Mouse (Mus musculus): ENCODE measurements around the gene Crkl. TPM values are rescaled to one million over a fixed set of nuclear protein-coding genes. Genes with fewer than 3 reads are reported as not detected.
A peak's percentile ranks its signal among the peaks of the same experiment; 100 is the strongest.

The Crkl gene
- total and polyA plus RNA-seq, 2 experiments from 2014 or later = 55.4 to 60.5 TPM

- peaks cover 42% of the 10 kb centered on the region for H3K36me3 ChIP-seq (ENCODE audit: insufficient read depth)
- WGBS = 32% methylated on average over 3 of the region's 3 CpGs
- ATAC-seq = no peak
Measured at GRCm38 (mm10) chr16:17486505-17486904, 34.7 kb downstream of the Crkl start.

GRCm38 (mm10) chr16:17488478-17489468, 37.0 kb downstream of the Crkl start:
- Histone ChIP-seq H3K36me3 (ENCODE audit: insufficient read depth) (peaks cover 30% of the 10 kb centered on the region), H3K9ac (no peak overlapping the region; the same call in 1 of the 2 replicates), H3K4me2 (ENCODE audit: low read depth) (peak overlapping the region; percentile 81), H3K9me3 (ENCODE audit: low read length) (no peaks in the 10 kb centered on the region), H3K4me1 (ENCODE audit: insufficient read depth) (no peaks in the 10 kb centered on the region), H3K4me3 (ENCODE audit: low read depth, low read length) (peak overlapping the region; percentile 39), H3K27me3 (ENCODE audit: insufficient read depth, low read length) (no peaks in the 10 kb centered on the region), H3K27ac (ENCODE audit: low read depth, low read length) (no peak overlapping the region)
- ATAC-seq (0 out of 2 replicates have a peak, but pooled peaks have one; percentile 12), DNase-seq (no peak)
- TF ChIP-seq CTCF (IDR thresholded peaks at IDR 0.05; ENCODE audit: low read depth) = peak; percentile 52
- 43% methylated on average over 14 of the region's 14 CpGs for WGBS

More at GRCm38 (mm10) chr16:17486505-17486904, 34.7 kb downstream of the Crkl start:
- DNase-seq = peak; percentile 19
- Histone ChIP-seq H3K4me1 (ENCODE audit: insufficient read depth) (no peaks in the 10 kb centered on the region), H3K4me2 (ENCODE audit: low read depth) (no peak overlapping the region), H3K27ac (ENCODE audit: low read depth, low read length) (no peak overlapping the region), H3K27me3 (ENCODE audit: insufficient read depth, low read length) (no peaks in the 10 kb centered on the region), H3K4me3 (ENCODE audit: low read depth, low read length) (no peak overlapping the region), H3K9me3 (ENCODE audit: low read length) (no peaks in the 10 kb centered on the region), H3K9ac (no peak overlapping the region)
- TF ChIP-seq CTCF (IDR thresholded peaks at IDR 0.05; ENCODE audit: low read depth) = no peak

- Histone ChIP-seq H3K4me1 (ENCODE audit: insufficient read depth) (no peaks in the 10 kb centered on the region), H3K36me3 (ENCODE audit: insufficient read depth) (peaks cover 23% of the 10 kb centered on the region), H3K27ac (ENCODE audit: low read depth, low read length) (no peak within 1 kb of the TSS), H3K9me3 (ENCODE audit: low read length) (no peaks in the 10 kb centered on the region), H3K9ac (peak within 1 kb of the TSS; percentile 35), H3K4me2 (ENCODE audit: low read depth) (peak within 1 kb of the TSS; percentile 81), H3K27me3 (ENCODE audit: insufficient read depth, low read length) (no peaks in the 10 kb centered on the region), H3K4me3 (ENCODE audit: low read depth, low read length) (peak within 1 kb of the TSS; percentile 39)
- WGBS = 2% methylated on average over 37 of the region's 47 CpGs
- peak; percentile 47 for ATAC-seq
- no peak for TF ChIP-seq CTCF (IDR thresholded peaks at IDR 0.05; ENCODE audit: low read depth)
- no peak for DNase-seq
Measured at GRCm38 (mm10) chr16:17489469-17490111, 37.8 kb downstream of the Crkl start, which contains the start of gene Aifm3. Gene Aifm3, plus strand, starts transcription at chr16:17489611.

GRCm38 (mm10) chr16:17491154-17491553, 39.4 kb downstream of the Crkl start:
- DNase-seq = no peak
- WGBS = 83% methylated on average over 5 of the region's 5 CpGs

GRCm38 (mm10) chr16:17491896-17492561, 40.2 kb downstream of the Crkl start:
- Histone ChIP-seq H3K9me3 (ENCODE audit: low read length) (no peaks in the 10 kb centered on the region), H3K4me3 (ENCODE audit: low read depth, low read length) (no peak overlapping the region), H3K4me2 (ENCODE audit: low read depth) (no peak overlapping the region), H3K27ac (ENCODE audit: low read depth, low read length) (no peak overlapping the region), H3K27me3 (ENCODE audit: insufficient read depth, low read length) (no peaks in the 10 kb centered on the region), H3K4me1 (ENCODE audit: insufficient read depth) (peaks cover 4% of the 10 kb centered on the region; the same call in 1 of the 2 replicates), H3K36me3 (ENCODE audit: insufficient read depth) (peaks cover 7% of the 10 kb centered on the region; the same call in 1 of the 2 replicates), H3K9ac (no peak overlapping the region)
- 64% methylated on average over 5 of the region's 5 CpGs for WGBS
- TF ChIP-seq CTCF (IDR thresholded peaks at IDR 0.05; ENCODE audit: low read depth) = no peak
- no peak for DNase-seq
- no peak for ATAC-seq

More at GRCm38 (mm10) chr16:17491154-17491553, 39.4 kb downstream of the Crkl start:
- no peak for TF ChIP-seq CTCF (IDR thresholded peaks at IDR 0.05; ENCODE audit: low read depth)
- no peak overlapping the region for H3K27ac ChIP-seq (ENCODE audit: low read depth, low read length)
- no peak overlapping the region for H3K4me2 ChIP-seq (ENCODE audit: low read depth)
- H3K4me3 ChIP-seq (ENCODE audit: low read depth, low read length) = no peak overlapping the region
- no peaks in the 10 kb centered on the region for H3K9me3 ChIP-seq (ENCODE audit: low read length)
- no peaks in the 10 kb centered on the region for H3K27me3 ChIP-seq (ENCODE audit: insufficient read depth, low read length)
- peaks cover 11% of the 10 kb centered on the region for H3K36me3 ChIP-seq (ENCODE audit: insufficient read depth)
- H3K4me1 ChIP-seq (ENCODE audit: insufficient read depth) = no peaks in the 10 kb centered on the region
- no peak overlapping the region for H3K9ac ChIP-seq
- ATAC-seq = peak; percentile 18; the same call in 1 of the 2 replicates

- Histone ChIP-seq H3K9me3 (ENCODE audit: low read length) (no peaks in the 10 kb centered on the region), H3K4me1 (ENCODE audit: insufficient read depth) (peaks cover 4% of the 10 kb centered on the region; the same call in 1 of the 2 replicates), H3K4me2 (ENCODE audit: low read depth) (no peak overlapping the region), H3K4me3 (ENCODE audit: low read depth, low read length) (no peak overlapping the region), H3K27me3 (ENCODE audit: insufficient read depth, low read length) (no peaks in the 10 kb centered on the region), H3K27ac (ENCODE audit: low read depth, low read length) (peak overlapping the region; percentile 72), H3K9ac (no peak overlapping the region), H3K36me3 (ENCODE audit: insufficient read depth) (no peaks in the 10 kb centered on the region)
- TF ChIP-seq CTCF (IDR thresholded peaks at IDR 0.05; ENCODE audit: low read depth) = no peak
- DNase-seq (peak; percentile 89), ATAC-seq (peak; percentile 72)
- 37% methylated on average over 2 of the region's 2 CpGs for WGBS
Measured at GRCm38 (mm10) chr16:17496499-17497305, 44.9 kb downstream of the Crkl start.

Measured in forebrain, postnatal 0 days (tissue).